Mouse (Mus musculus) skeletal muscle tissue, adult 2 months (tissue): ENCODE results near the gene Agpat3.

Experiments
- DNase-seq: peaks from one replicate; pipeline ENCODE4 v3.0.0-alpha.2; 2012; ENCODE audit warnings: low read depth, low spot score

Gene Agpat3

DNA sequence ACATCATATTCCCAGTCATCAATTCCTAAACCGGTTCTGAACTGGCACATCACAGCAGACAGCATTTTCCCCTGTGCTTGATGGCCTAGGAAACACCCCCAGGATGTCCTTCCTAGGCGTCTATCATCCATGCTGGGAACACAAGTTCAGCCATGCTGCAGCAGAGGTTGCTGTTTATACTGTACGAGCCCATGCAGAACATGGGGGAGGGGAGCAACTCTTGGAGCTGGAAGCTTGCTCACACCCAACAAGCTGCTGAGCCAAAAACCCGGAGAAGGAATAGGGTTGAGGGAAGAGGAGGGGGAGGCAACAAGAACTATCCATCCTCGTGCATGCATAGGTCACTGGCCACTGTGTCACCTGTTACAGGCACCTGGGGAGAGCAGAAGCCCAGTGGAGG, 92.0 kb downstream of the Agpat3 start:
- no peak for DNase-seq

DNA sequence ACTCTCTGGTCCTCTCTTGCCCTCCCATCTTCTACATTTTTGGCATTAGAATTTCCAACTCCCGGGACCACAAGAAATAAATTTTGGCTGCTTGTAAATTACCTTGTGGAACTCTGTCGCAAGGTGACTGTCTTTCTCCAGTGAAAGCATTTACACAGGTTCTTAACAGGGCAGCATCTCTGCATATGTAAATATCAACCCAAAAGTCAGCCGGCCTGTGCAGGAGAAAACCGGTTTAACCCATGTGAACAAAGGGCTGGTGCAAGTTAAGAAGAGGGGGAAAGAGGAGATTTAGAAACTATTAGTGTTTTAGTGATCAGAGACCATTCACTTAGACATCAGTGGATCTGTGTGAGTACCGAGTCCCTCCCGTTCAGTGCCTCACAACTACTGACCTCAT, 92.6 kb downstream of the Agpat3 start:
- no peak for DNase-seq

GRCm38 (mm10) chr10:78259230-78259629, 93.1 kb downstream of the Agpat3 start:
- DNase-seq, result no peak

GRCm38 (mm10) chr10:78258142-78258675, 94.1 kb downstream of the Agpat3 start:
- DNase-seq, result no peak

GRCm38 (mm10) chr10:78255646-78256059, 96.6 kb downstream of the Agpat3 start:
- peak; percentile 52 for DNase-seq

DNA sequence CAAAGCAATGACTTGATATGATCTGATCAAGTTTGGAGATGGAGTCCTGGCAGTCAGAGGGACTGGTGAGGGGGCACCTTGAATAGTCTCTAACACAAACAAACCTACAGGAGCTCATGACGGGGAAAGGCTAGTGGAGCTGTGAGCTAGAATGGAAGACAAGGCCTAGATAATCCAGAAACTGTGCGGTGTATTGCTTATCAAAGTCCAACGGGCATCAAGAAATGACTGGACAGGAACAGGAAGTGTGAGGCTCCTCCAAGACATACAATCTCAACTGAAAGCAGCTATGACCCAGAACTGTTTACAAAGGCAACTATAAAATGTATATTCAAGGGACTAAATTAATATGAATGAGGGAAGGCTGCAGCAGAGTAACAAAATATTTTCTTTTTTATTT, 105.1 kb downstream of the Agpat3 start:
- DNase-seq, result no peak

DNA sequence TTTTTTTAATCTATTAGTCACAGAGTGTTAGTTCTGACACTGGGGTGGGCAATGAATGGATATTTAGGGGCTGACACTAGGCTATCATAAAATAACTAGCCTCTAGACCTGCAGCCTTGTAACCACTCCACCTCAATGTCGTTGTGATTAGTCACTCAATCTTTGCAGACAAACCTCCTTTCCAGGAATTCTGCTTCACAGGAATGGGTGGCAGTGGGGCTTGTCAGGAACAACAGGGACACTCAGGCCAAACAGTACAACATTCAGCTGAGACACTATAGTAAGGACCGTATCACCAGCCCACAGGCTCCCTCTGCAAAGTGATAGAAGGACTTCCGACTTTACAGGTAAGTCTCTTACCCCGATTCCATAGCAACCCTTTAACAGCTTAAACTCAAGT, 105.6 kb downstream of the Agpat3 start:
- no peak for DNase-seq

GRCm38 (mm10) chr10:78245225-78245547, 107.1 kb downstream of the Agpat3 start:
- DNase-seq, result no peak

DNA sequence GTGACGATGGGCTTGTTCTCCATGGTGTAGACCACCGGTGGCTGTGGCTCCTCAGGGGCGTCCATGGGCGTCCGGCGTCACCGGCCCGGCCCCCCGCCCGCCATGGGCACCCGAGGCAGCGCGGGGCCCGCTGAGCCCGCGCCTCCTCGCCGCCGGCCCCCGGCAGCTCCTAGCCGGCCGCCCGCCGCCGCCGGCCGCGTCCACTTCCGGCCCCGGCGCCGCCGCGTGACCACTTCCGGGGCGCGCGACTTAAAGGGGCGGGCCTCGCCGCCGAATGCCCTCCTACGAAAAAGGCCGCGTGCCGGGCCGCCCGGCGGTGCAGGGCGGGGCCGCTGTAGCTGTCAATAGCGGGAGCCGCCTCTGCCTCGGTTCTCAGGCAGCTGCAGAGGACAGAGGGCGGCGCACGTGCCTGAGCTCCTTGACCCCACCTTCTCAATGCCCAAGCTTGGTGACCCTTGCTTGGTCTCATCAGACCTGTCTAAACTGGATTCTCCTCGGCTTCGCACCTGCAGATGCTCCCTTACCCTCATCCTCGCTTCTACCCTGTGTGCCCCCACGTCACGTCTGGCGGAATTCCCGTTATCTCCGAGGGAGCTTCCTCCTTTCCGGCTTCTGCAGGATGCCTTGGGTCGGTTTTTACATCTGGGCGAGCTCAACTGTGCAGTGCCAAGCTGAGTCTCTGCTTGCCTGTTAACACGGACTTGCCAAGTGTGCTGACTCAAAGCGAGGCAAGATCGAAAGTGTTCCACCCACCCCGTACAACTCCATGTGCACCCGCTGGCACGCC, 107.7 kb downstream of the Agpat3 start, which contains the start of gene Trappc10:
TSS of gene Trappc10 (minus strand) at position 204 of the 787 bp plus-strand sequence.
- peak; percentile 79 for DNase-seq

- no peak for DNase-seq
Observed at GRCm38 (mm10) chr10:78244058-78244437, 108.2 kb downstream of the Agpat3 start.

DNA sequence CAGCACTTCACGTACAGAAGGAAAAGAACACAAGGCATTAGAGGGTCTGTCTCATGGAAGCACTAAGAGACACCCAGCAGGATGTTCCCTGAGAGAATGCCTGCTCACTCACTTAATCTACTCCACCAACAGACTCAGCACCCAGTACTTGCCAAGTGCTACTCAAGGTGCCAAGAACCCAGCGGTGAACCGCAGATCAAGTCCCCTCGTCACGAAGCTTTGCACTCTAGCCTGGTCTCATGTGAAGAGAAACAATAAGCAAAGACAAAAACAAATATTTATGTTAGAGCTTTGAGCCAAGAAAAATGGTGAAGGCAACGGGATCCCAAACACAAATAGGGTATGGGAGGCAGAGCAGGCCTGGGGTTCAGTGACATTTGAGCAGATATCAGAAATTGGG, 113.4 kb downstream of the Agpat3 start:
- DNase-seq, result no peak

- no peak for DNase-seq
Observed at GRCm38 (mm10) chr10:78238297-78238696, 114.0 kb downstream of the Agpat3 start.

DNA sequence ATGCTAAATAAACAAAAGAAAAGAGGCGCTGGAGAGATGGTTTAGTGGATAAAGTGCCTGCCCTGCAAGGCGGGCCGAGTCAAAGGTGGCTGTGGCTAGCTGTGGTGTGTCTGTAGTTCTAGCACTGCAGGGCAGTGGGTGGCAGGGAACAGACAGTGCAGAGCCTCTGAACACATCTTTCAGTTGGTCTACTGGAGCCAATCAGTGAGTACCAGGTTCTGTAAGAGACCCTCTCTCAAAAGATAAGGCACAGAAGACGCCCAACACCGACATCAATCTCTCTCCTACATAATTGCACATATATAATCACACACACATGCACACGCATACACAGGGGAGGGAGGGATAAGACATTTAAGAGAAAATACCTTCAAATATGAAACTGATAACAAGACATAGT, 114.5 kb downstream of the Agpat3 start:
- DNase-seq, result no peak

DNA sequence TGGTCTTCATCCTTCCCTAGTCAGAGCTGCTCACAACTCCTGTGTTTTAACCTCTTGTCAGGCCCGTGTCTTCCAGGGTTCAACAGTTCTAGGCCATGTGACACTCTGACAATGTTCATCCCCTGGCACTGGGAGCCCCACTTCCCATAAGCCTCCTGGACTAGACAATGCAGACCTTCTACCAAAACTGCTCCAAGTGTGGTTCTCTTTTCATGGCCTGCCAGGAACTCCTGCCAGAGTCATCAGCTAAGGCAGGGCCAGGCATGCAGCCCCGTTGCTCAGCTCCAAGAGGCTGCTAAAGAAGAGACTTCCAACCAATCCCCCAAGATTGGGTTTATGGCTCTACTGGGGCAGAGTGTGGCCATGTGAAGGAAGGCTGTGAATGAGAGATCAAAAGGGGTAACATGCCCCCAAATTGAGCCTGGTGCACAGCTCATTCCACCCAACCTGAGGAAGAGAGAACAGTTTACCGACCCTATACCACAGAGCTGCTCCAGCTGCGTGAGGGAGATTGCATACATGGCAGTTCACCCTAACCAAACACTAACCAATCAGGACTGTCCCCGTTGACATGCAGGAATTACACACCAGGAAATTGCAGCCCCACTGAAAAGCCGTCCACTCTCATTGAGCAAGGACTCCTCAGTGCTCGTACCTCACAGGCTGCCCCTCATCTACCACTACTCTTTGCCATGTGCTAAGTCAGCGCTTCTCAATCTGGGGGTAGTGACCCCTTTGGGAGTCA, 115.2 kb downstream of the Agpat3 start:
- no peak for DNase-seq

DNA sequence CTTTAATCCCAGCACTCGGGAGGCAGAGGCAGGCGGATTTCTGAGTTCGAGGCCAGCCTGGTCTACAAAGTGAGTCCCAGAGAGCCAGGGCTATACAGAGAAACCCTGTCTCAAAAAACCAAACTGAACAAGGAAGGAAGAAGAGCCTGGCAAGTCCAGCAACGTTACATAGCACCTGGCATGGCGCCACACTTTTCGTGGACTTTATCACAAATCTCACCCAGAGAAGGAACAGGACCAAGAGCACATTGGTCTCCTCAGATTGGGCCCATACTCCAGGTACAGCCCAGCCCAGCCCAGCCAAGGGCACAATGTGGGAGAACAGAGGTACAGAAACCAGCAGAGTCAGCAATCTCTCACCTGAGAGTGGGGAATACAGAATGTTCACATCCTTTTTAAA, 118.5 kb downstream of the Agpat3 start:
- DNase-seq, result no peak

GRCm38 (mm10) chr10:78233161-78233560, 119.1 kb downstream of the Agpat3 start:
- DNase-seq, result no peak

DNA sequence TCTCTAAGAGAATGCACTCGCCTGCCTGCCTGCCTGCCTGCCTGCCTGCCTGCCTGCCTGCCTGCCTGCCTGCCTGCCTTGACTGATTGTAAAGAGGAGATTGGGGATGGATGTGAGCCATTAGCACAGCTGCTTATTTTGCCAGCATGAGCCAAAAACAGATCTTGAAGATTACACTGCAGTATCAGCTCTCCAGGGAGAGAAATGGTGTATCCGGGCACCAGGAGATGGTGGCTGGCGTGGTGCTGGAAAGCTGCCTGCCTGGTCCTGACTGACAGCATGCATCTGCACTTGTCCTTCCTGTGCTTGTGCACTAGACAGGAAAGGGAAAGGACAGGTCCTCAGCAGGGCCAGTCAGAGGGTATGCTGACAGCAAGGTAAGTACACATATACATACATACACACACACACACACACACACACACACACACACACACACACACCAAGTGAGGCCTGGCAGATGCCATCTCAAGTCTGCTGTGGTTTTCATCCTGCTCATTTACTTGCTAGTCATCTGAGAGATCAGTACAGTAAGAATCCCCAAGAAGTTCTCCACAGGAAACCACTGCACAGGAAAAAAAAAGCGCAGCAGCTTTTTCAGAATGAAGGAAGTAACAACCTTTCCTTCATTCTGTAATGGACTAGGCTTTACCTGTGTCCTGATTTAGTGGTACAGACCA, 119.8 kb downstream of the Agpat3 start:
- DNase-seq, result no peak

GRCm38 (mm10) chr10:78228560-78228928, 123.7 kb downstream of the Agpat3 start:
- DNase-seq, result no peak

GRCm38 (mm10) chr10:78227875-78228559, 124.3 kb downstream of the Agpat3 start:
- peak; percentile 18 for DNase-seq

DNA sequence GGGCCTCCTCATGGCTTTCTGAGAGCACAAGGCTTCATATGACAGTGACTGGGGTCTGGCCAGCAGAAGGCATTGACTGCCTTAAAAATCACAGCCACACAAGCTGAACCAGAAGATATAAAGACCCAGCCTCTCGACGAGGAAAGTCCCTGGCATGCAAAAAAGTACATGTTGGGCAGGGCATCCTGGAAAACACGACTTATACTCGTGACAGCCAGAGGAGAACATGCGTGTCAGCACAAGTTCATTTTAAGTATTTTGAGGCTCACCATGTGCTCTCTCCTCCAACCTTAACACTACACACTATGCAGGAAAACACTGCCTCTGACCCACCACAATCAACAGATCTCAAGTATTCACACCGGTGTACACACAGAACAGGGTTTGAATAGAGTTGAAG, 128.2 kb downstream of the Agpat3 start:
- DNase-seq, result no peak

GRCm38 (mm10) chr10:78222908-78223307, 129.4 kb downstream of the Agpat3 start:
- peak; percentile 44 for DNase-seq

- no peak for DNase-seq
Observed at GRCm38 (mm10) chr10:78221315-78221714, 131.0 kb downstream of the Agpat3 start.
